Mouse (Mus musculus): ENCODE measurements around the gene Kcnj10.

- TF ChIP-seq CTCF (IDR thresholded peaks at IDR 0.05; ENCODE audit: borderline replicate concordance, insufficient read depth, low read length), result no peak
- no peak for TF ChIP-seq POLR2A (IDR thresholded peaks at IDR 0.05; ENCODE audit: low read depth, low read length)
These were observed 11.4 kb upstream of the Kcnj10 start for GRCm38 (mm10) chr1:172329616-172330015.

Data from embryonic fibroblast, embryonic 13.5 days (primary cell).